Mouse (Mus musculus) cerebellum, adult 9-11 months (tissue): ENCODE measurements around the gene Trim59.
A peak's percentile ranks its signal among the peaks of the same experiment; 100 is the strongest.
"Not testable (repeated sequence)": the region's sequence is repeated elsewhere in the genome, so short reads cannot be mapped to it uniquely, and the experiment has no call there.

Source experiments
- DNase-seq: peaks from one replicate; pipeline ENCODE4 v3.0.0; 2022

The Trim59 gene

GRCm38 (mm10) chr3:69044645-69045399, at the start of gene Trim59:
TSS of gene Trim59 (minus strand) at chr3:69044755.
- DNase-seq: peak; percentile 93

DNA sequence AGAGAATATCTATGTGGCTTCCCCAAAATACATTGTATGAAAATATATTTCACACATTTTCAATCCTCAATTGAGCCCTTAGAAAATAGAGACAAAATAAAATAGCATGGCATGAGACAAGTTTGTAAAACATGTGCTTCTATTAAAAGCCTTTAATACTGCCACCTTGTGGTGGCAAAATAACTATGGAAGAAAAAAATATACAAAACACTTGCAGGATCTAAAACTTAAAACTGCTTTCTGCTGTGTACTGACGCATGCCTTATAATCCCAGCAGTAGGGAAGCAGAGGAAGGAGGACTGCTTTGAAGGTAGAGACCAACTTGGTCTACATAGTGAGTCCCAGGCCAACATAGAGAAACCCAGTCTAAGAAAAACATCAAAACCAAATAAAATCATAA, 19.4 kb upstream of the Trim59 start:
- DNase-seq: no peak

DNA sequence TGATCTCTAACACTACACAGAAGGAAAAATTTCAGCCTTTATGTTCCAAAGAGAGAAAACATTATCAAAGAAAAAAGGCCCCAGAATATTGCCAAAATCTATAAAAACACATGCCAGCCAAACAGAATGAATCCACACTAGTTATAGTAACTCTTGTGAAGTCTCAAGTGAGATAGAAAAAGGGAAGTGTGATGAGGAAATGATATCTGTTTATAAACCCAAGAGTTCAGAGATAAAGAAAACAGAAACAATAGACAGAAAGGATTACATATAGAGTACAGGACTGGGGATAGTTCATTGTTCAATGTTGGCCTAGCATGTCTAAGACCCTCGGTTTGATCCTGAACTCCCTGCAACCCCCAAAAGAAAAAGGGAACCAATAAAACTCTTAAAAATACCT, 18.2 kb upstream of the Trim59 start:
- DNase-seq: no peak

DNA sequence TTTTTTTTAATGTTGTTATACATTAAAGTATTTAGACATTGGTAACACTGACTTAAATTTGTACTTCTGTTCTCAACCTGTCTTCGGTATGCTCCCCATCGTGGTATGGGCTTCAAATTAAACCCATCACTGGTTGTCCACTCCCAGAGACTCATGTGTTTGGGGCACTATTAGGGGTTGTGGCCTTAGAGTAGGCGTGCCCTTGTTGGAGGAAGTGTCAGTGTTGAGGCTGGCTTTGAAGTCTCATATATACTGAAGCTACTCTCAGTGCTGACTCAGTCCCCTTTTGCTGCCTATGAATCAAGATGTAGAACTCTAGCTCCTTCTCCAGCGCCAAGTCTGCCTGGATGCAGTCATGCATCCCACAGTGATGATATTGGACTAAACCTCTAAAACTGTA, 16.1 kb upstream of the Trim59 start:
- DNase-seq: no peak

GRCm38 (mm10) chr3:69055871-69056270, 11.3 kb upstream of the Trim59 start:
- no peak for DNase-seq

DNA sequence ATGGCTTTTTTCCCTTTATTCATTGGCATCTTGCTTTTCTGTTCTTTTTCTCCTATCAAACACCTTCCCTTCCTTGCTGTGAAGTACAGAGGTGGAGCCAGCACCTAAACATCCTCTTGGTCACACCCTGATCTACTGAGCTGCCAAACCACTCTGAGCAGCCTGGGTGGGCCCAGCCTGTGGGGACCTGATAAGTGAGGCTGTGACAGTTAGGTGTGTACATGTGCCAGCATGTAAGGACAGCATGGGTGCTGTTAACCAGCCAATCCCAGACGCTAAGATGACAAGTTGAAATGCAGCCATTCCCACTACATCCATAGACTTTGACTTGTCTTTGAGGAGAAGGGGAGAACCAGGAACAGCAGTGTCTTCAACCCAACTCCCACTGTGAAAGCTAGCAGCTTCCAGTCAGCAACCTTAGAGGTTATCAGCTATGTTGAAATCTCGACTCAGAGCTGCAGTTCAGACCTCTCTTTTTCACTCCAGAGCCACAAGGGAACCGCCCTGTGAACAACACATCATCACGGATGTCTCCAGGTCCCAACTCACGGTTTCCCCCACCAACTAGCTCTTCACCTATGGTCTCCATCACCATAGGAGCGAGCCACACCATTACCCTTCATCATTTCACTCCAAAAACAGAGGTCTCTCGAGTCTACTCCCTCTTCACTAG, 10.3 kb upstream of the Trim59 start:
- no peak for DNase-seq

DNA sequence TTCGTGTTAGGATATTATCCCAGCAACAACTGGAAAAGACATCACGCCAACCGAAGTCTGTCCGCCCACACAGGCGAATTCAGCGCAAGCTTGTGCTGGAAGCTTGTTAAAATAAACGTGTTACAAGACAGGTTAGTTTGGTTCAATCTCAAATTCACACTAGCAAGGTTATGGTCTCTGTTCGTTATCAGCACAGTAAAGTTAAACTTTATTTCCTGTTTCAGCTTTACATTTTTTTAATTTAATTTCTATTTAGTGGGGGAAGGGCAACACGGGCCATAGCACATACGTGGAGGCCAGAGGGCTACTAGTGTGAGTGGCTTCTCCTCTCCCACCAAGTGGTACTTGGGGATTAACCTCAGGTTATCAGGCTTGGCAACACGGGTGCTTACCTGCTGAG, 7.3 kb upstream of the Trim59 start:
- DNase-seq: no peak

DNA sequence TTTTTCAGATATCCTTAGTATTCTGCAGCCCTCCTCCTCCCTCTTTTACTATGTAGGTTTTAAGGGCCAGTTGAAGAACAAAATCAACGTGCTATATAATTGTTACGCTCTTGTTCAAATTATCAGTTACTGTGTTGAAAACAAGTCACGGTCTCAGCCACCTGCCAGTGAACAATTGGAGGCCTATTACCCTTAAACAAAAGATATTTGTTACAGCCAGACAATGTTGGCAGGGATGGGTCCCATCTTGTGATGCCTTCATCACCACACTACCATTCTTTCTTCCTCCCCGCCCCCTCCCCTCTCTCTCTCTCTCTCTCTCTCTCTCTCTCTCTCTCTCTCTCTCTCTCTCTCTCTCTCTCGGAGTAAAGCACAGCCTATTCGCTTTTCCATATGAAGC, 4.5 kb upstream of the Trim59 start:
- peak; percentile 16 for DNase-seq

GRCm38 (mm10) chr3:69047684-69048083, 3.1 kb upstream of the Trim59 start:
- no peak for DNase-seq

DNA sequence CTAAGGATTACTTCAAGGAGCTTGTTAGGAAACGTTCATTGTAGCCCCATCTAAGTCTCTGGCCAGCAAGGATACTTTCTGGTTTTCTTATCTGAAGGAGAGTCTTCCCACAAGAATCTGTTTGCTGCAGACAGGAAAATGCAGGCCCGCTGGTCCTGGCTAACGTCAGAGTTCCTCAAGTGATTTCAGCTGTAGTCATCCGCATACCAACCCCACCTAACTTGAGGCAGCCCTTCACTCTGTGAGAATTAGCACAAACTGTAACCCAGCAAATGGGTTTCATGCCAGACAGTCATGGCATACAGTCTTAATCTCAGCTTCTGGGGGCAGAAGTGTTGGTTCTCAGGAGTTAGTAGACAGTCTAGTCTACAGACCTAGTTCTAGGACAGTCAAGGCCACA, 2.0 kb upstream of the Trim59 start:
- DNase-seq: no peak

GRCm38 (mm10) chr3:69045750-69046149, 1.2 kb upstream of the Trim59 start:
- DNase-seq: no peak

DNA sequence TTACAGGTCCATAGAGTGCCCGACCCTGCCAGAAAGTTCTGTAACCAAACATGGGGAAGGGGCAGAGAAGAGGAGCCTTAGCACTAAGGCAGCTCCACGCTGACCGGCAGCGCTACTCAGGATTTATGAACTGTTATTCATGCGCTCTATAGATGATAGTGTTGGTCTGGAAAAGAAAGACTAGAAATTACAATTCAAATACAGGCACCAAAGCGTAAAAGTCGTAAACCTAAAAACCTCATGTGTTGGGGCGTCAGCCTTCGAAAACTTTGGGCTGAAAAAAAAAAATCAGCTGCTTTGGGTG, 797 bp upstream of the Trim59 start:
- no peak for DNase-seq

GRCm38 (mm10) chr3:69044167-69044591, 376 bp downstream of the Trim59 start:
- DNase-seq: no peak

DNA sequence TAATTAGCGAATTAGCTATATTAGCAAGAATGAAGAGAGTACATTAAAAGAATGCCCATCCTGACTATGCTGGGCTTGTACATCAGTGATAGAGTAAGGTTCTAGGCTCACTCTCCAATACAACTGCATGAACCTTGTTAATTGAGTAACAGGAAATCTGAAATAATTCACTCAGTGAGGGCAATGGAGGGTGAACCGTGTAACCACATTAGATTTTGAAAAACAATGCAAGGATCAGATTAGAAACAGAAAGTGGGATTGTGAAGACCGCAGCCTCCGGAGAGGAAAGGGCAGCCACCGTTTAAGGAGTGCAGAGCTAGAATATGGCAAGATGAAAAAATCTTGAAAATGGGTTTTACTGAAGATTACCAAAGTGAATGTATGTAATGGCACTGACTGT, 3.3 kb downstream of the Trim59 start:
- DNase-seq: no peak

DNA sequence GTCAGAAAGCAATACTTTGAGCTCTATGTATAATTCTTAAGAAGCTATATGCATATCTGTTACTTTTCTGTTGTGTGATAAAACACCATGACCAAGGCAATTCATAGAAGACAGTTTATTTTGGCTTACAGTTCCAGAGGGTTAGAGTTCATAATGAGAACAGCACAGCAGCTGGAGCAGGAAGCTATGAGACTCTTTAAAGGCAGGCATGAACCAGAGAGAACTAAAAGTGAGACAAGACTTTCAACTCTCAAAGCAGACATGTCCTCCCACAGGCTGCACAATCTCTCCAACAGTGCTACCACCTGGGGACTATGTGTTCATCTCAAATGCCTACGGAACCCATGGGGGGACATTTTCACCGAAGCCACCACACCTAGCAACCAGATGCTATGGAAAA, 4.5 kb downstream of the Trim59 start:
- no peak for DNase-seq

DNA sequence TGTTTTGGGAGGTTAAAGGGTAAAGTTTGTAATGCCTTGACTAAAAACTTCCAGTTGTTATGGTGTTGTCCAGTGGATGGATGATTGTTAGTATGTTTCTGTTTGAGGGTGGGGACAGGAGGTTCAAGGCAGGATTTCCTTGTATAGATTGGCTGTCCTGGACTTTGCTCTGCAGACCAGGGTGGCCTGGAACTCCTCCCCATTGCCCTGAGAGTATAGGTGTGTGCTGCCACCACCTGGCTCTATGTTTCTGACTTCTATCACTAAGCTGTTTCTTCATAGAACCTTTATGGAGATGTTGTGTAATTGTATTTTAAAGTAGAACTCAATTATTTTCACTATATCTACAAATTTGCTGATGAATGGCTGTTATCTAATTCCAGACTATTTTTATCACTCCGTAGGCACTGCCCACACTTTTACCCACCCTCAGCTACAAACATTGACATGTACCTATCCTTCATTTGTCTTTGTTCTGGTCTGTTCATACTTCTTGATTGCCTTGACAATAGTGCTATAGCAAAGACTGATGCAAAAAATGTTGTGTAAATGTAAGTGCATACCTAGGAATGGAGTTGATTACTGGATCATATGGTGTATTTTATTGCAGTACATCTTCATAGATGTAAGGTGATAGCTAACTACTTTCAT, 18.3 kb downstream of the Trim59 start:
- no peak for DNase-seq

DNA sequence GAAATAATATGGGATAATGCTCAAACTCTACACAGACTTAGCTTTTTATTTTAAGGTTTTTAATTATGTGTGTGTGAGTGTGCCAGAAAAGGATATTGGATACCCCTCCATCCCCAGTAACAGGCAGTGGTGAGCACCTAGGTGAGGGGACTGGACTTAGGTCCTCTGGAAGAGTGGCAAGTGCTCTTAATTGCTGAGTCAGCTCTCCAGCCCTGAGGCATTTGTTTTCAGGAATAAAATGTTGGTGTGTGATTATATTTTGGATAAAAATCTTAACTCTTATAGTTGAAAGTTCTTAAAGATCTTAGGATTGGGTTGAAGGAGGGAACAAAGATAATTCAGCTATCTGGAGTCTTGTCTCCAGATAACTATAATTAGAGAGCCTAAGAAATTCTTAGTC, 23.8 kb downstream of the Trim59 start:
- DNase-seq: no peak

DNA sequence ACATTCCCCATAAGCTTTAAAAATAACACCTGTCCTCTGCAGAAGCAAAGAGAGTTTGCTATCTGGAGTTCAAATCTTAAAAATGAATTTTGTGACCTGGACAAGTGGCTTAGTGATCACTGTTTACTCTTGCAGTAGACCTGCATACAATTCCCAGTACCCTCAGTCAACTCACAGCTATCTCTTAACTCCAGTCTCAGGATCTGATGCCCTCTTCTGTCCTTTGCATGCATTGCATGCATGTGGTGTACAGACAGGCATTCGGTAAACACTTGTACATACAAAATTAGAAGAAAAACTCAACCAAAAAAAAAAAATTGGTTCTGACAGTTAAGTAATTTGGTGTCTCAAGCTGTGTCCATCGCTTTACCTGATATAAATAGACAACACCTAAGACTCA, 24.3 kb downstream of the Trim59 start:
- DNase-seq: no peak

DNA sequence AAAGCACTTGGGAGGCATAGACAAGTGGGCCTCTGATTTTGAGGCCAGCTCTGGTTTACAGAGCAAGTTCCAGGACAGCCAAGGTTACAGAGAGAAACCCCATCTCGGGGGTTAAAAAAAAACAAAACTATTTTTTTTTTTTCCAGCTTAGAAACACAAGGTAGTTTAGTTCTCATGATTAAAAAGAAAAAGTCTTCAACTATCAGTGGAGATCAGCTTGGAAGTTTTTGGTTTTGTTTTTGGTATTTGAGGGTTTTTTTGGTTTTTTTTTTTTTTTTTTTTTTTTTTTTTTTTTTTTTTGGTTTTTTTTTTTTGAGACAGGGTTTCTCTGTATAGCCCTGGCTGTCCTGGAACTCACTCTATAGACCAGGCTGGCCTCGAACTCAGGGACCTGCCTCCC, 25.9 kb downstream of the Trim59 start:
- DNase-seq: not testable (repeated sequence)

GRCm38 (mm10) chr3:69017181-69017580, 27.4 kb downstream of the Trim59 start:
- DNase-seq: no peak

DNA sequence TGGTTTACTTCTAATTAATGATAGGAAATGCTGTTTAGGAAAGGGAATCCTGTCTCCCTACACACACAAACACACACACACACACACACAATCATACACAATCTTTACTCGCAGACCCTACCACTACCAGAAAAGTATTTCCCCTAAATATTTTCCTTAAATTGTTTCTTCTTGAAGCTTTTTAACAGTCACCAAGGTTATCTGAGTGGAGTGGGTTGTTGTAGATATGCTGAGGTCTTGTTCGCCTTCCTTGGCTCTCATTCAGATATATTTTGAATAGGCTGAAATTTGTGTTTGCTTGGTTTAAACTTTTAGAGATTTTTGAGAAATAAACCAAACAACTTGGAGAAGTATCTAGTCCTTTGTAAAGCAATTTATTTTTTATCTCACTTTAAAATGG, 35.7 kb downstream of the Trim59 start:
- DNase-seq: no peak

DNA sequence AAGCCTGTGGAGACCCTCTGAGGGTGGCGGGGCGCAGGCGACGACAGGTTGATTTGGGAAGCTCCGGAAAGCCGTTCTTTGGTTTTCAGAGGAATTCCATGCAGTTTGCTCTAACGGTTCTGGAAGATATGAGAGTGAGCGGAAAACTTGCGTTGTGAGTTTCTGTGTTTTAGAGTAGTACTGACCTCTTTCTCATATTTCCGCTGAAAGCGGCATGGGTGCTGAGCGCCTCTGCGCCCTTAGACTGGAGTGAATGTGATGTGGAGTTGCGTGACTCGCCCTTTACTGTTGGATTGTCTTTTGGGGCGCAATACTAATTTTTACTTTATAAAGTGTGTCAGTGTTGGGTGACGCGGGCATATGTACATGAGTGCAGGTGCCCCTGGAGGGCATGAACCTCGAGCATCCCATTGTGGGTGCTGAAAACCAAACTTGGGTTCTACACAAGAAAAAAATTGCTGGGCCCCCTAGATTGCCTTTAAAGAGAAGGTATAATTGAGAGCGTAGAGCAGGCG, 38.3 kb downstream of the Trim59 start:
- DNase-seq: peak; percentile 7

DNA sequence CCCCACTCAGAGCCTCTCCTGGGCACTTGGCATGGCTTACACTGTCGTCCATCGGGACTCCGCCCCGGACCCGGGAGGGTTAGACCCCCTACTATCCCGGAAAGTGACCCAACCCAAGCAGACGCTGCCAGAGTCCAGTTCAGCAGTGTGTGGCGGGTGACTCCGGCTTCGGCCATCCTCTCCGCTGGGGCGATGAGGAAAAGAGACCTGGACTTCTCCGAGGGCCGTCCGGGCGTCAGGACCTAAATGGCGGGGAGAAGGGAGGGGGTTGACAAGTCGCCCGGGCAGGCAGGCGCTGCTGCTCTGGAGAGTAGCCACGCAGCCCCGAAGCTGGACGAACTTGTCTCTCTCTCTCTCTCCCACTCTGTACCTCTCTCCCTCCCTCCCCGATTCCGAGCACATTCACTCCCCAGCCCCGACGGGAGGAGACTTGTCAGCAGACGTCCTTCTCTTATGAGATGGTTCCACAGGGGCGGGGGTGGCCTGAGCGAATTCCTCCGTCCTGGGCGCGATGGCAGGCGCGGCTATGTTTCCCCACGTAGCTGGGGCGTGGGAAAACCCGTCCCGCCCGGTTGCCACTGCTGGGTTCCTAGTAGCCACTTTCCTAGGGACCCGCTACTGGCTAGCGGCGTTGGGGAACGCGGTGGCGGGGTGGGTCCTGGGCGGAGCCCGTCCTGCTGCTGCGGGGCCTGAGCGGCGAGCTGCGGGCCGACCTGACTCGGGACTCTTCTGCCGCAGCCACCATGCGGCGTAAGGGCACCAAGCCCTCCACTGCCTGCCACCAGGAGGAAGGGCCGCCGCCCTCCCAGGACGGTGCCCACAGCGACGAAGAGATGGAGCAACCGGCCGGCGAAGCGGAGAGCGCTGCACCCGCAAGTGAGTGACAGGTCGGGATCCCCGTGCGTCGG, 39.0 kb downstream of the Trim59 start:
- peak; percentile 82 for DNase-seq
